Mouse (Mus musculus): Measurements from ENCODE around the gene Foxo3. TPM values are rescaled to one million over a fixed set of nuclear protein-coding genes. Genes with fewer than 3 reads are reported as not detected.

Foxo3 gene
- polyA plus RNA-seq, 1 experiment from 2014 or later = 3.8 TPM

- peaks cover 38% of the 10 kb centered on the region for H3K4me1 ChIP-seq
- DNase-seq (ENCODE audit: low spot score) = peak; percentile 68
- no peaks in the 10 kb centered on the region for H3K27me3 ChIP-seq (ENCODE audit: low read depth, poor library complexity, severe bottlenecking)
- H3K27ac ChIP-seq = peak overlapping the region; percentile 70
- H3K4me3 ChIP-seq = no peak overlapping the region
- WGBS = 6% methylated on average over 5 of the region's 5 CpGs
- no peaks in the 10 kb centered on the region for H3K9me3 ChIP-seq (replicated peaks)
- no peaks in the 10 kb centered on the region for H3K36me3 ChIP-seq
Observed at GRCm38 (mm10) chr10:42170889-42171347, 105.6 kb downstream of the Foxo3 start.

DNA sequence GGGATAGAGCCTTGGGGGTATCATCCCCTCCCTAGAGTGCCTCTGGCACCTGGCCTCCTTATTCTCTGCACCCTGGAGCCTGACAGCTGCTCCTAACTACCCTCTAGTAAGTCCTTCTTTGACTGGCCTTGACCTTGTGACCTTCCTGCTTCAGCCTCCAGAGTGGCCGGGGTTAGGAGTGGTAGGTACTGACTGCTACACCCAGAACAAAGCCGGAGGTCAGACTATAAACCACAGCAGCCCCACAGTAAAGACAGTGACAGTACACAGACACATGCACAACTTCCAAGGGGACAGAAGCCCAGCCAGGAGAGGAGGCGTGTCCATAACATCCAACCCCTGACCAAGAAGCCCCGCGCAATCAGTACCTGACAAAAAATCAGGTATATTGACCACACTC, 106.4 kb downstream of the Foxo3 start:
- H3K27ac ChIP-seq = peak overlapping the region; percentile 70
- H3K4me3 ChIP-seq = no peak overlapping the region
- WGBS = 47% methylated on average over 5 of the region's 5 CpGs
- H3K27me3 ChIP-seq (ENCODE audit: low read depth, poor library complexity, severe bottlenecking) = no peaks in the 10 kb centered on the region
- H3K4me1 ChIP-seq = peaks cover 38% of the 10 kb centered on the region
- no peaks in the 10 kb centered on the region for H3K36me3 ChIP-seq
- no peak for DNase-seq (ENCODE audit: low spot score)
- no peaks in the 10 kb centered on the region for H3K9me3 ChIP-seq (replicated peaks)

DNA sequence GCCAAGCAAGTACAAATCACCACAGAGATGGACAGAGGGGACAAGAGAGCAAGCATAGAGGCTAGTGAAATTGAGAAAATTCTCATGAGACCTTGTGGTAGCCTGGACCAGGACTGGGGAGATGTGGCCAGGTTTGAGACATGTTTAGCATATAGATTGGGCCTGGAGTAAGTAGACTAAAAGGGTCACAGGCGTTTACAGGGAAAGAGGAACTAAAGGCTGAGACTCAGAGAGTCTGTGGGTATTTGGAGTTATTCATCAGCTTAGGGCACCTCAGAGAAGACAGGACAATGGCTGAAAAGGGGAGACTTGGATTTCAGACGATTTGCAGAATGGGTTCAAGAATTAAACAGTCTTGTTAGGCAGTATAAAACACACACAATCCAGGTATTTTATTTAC, 121.8 kb downstream of the Foxo3 start:
- Histone ChIP-seq H3K27me3 (ENCODE audit: low read depth, poor library complexity, severe bottlenecking) (no peaks in the 10 kb centered on the region), H3K36me3 (no peaks in the 10 kb centered on the region), H3K4me3 (no peak overlapping the region), H3K4me1 (peaks cover 12% of the 10 kb centered on the region), H3K27ac (no peak overlapping the region), H3K9me3 (replicated peaks) (no peaks in the 10 kb centered on the region)
- 88% methylated on average over 2 of the region's 2 CpGs for WGBS
- DNase-seq (ENCODE audit: low spot score) = no peak

DNA sequence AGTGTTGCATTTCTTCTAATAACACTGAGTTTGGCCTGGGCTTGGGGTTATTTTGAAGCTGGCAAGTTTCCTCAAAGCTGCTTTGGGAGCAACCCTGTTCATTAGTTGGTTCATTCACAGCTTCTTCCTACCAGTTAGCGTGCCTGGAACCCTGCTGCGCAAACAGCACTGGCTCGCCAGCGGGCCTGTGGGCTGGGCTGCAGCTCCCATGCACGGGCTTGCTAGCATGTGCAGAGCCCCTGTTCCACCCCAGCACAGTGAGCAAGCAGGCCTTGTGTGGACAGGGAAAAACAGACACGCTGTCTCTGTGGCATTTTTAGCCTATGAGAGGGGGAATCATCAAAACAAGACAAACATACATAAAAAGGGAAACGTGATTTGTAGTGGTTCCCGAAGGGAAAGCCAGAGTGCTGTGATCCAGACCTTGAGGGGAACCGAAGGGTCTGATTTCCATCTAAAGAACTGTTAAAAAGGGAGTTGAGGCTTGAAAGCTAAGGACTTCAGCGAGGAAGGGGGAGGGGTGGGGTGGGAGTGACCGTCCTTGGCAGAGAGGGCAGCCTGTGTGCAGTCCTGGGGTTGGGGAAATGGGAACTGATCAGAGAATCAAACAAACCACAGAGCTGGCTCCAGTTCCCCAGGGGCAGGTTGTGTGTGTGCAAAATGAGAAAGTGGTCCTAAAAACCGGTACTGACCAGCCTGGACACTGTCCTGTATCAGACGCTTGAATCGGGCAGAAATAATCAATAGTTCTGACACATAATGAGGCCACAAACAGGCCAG, 123.9 kb downstream of the Foxo3 start:
- H3K36me3 ChIP-seq = no peaks in the 10 kb centered on the region
- H3K4me3 ChIP-seq = no peak overlapping the region
- WGBS = 44% methylated on average over 14 of the region's 14 CpGs
- H3K9me3 ChIP-seq (replicated peaks) = no peaks in the 10 kb centered on the region
- H3K27me3 ChIP-seq (ENCODE audit: low read depth, poor library complexity, severe bottlenecking) = no peaks in the 10 kb centered on the region
- peak overlapping the region; percentile 77 for H3K27ac ChIP-seq
- peaks cover 12% of the 10 kb centered on the region for H3K4me1 ChIP-seq
- peak; percentile 38 for DNase-seq (ENCODE audit: low spot score)

DNA sequence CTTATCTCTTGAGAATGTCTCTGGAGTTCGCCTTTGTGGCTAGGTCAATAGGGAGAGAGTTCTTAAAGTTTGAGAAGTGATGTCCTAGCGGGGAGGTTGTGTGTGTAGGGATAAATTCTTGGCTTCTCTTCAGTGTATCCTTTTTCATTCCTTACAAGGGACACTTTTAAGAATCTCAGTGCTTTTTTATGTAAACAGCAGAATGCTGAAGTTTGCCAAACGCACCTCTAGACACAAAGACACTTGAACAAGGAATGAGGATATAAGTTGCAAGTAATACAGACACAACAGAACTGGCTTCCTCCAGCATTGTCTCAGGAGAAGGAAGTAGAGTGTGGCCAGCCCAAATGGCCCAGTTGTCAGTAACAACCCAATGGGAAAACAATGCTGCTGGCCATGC, 126.8 kb downstream of the Foxo3 start:
- Histone ChIP-seq H3K4me1 (peaks cover 14% of the 10 kb centered on the region), H3K27me3 (ENCODE audit: low read depth, poor library complexity, severe bottlenecking) (no peaks in the 10 kb centered on the region), H3K9me3 (replicated peaks) (no peaks in the 10 kb centered on the region), H3K27ac (no peak overlapping the region), H3K4me3 (no peak overlapping the region), H3K36me3 (no peaks in the 10 kb centered on the region)
- 92% methylated on average over 3 of the region's 3 CpGs for WGBS
- no peak for DNase-seq (ENCODE audit: low spot score)

GRCm38 (mm10) chr10:42148326-42148725, 128.2 kb downstream of the Foxo3 start:
- no peaks in the 10 kb centered on the region for H3K27me3 ChIP-seq (ENCODE audit: low read depth, poor library complexity, severe bottlenecking)
- H3K9me3 ChIP-seq (replicated peaks) = no peaks in the 10 kb centered on the region
- 74% methylated on average over 3 of the region's 3 CpGs for WGBS
- no peak overlapping the region for H3K4me3 ChIP-seq
- H3K27ac ChIP-seq = no peak overlapping the region
- H3K36me3 ChIP-seq = no peaks in the 10 kb centered on the region
- no peak for DNase-seq (ENCODE audit: low spot score)
- H3K4me1 ChIP-seq = peaks cover 16% of the 10 kb centered on the region

DNA sequence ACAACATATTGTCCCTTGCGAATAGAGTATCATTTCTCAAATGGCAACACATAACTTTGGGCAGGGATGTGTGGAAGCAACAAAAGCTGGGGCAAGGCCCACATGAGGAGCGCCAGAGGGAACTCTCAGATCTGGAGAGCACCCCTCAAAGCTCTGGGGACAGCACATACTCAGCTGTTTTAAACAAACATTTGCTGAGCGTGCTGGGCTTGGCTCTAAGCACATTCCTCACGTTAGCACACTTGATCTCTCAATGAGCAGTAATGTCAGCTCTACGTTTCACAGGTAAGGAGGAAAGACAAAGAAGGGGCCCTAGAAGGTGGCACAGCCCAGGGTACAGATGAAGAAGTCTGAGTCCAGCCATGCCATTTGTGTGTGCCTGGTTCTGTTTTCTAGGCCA, 131.3 kb downstream of the Foxo3 start:
- no peak overlapping the region for H3K4me3 ChIP-seq
- no peak overlapping the region; the same call in 1 of the 2 replicates for H3K27ac ChIP-seq
- no peak for DNase-seq (ENCODE audit: low spot score)
- H3K27me3 ChIP-seq (ENCODE audit: low read depth, poor library complexity, severe bottlenecking) = no peaks in the 10 kb centered on the region
- peaks cover 4% of the 10 kb centered on the region; the same call in 1 of the 2 replicates for H3K4me1 ChIP-seq
- 75% methylated on average over 5 of the region's 5 CpGs for WGBS
- no peaks in the 10 kb centered on the region for H3K36me3 ChIP-seq
- H3K9me3 ChIP-seq (replicated peaks) = no peaks in the 10 kb centered on the region

DNA sequence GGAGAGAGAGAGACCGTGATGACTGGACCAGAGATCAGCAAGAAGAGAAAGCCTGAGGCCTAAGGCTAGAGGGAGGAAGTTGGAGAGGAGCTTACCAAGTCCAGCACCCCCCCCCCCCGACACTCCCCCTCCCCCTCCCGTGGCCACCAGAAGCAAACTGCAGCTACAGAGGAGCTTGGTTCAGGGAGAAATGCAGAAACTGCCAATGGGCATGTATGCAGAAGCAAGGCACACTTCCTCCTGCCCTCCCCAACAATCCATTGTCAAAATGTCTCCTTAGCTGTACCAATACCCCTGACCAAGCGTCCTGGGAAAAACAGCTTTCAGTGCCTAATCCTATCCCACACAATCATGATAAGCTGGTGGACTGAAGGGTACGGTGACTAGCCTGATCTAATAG, 131.8 kb downstream of the Foxo3 start:
- H3K9me3 ChIP-seq (replicated peaks) = no peaks in the 10 kb centered on the region
- H3K4me3 ChIP-seq = no peak overlapping the region
- H3K27ac ChIP-seq = peak overlapping the region; percentile 30; the same call in 1 of the 2 replicates
- peaks cover 4% of the 10 kb centered on the region; the same call in 1 of the 2 replicates for H3K4me1 ChIP-seq
- no peak for DNase-seq (ENCODE audit: low spot score)
- H3K27me3 ChIP-seq (ENCODE audit: low read depth, poor library complexity, severe bottlenecking) = no peaks in the 10 kb centered on the region
- H3K36me3 ChIP-seq = no peaks in the 10 kb centered on the region
- WGBS = 81% methylated on average over 4 of the region's 5 CpGs

- no peak for DNase-seq (ENCODE audit: low spot score)
- WGBS = 56% methylated on average over 2 of the region's 2 CpGs
- Histone ChIP-seq H3K27me3 (ENCODE audit: low read depth, poor library complexity, severe bottlenecking) (no peaks in the 10 kb centered on the region), H3K36me3 (no peaks in the 10 kb centered on the region), H3K4me1 (peaks cover 4% of the 10 kb centered on the region; the same call in 1 of the 2 replicates), H3K27ac (no peak overlapping the region), H3K9me3 (replicated peaks) (no peaks in the 10 kb centered on the region), H3K4me3 (no peak overlapping the region)
Observed at GRCm38 (mm10) chr10:42144176-42144575, 132.4 kb downstream of the Foxo3 start.

DNA sequence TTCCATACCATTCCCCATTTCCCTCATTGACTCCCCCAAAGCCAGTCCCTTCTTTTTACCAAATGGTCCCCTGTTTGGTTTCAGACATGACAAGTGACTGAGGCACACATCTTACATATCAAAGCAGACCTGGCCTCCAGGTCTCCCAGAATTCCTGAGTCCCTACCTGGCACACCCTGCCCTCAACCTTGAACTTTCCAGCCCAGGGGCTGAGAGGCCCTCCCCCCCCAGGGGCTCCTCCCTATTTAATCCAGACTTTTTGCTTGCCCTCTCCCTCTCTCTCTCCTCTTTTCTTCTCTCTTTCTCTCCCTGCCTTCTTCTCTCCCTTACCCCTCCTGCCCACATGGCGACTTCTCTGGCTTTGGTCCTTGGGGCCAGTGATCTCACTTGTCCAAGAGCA, 133.8 kb downstream of the Foxo3 start:
- WGBS = 76% methylated on average over 1 of the region's 1 CpGs

DNA sequence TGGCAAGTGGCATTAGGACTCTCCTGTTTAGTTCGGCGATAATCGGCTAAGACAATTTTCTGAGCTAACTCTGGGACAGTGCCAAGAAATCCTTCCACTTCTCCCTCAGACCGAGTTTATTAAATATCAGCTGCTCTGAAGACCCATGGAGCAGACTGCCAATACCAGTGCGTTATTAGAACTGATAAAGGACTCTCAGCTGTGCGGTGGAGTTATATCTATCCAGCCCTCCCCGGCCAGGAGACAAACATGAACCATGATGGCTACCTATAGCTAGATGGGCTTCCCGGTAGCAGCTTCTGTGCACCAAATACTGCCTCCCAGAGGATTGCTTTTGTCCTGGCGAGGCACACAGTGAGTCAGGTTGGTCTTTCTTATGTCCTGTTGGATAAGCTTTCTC, 134.5 kb downstream of the Foxo3 start:
- peaks cover 4% of the 10 kb centered on the region; the same call in 1 of the 2 replicates for H3K4me1 ChIP-seq
- no peaks in the 10 kb centered on the region for H3K9me3 ChIP-seq (replicated peaks)
- WGBS = 90% methylated on average over 9 of the region's 9 CpGs
- no peaks in the 10 kb centered on the region for H3K36me3 ChIP-seq
- DNase-seq (ENCODE audit: low spot score) = no peak
- H3K27me3 ChIP-seq (ENCODE audit: low read depth, poor library complexity, severe bottlenecking) = no peaks in the 10 kb centered on the region
- no peak overlapping the region for H3K4me3 ChIP-seq
- H3K27ac ChIP-seq = no peak overlapping the region

More for the DNA sequence above, 133.8 kb downstream of the Foxo3 start:
- Histone ChIP-seq H3K36me3 (no peaks in the 10 kb centered on the region), H3K9me3 (replicated peaks) (no peaks in the 10 kb centered on the region), H3K4me1 (peaks cover 4% of the 10 kb centered on the region; the same call in 1 of the 2 replicates), H3K4me3 (no peak overlapping the region), H3K27ac (no peak overlapping the region), H3K27me3 (ENCODE audit: low read depth, poor library complexity, severe bottlenecking) (no peaks in the 10 kb centered on the region)
- DNase-seq (ENCODE audit: low spot score) = no peak

DNA sequence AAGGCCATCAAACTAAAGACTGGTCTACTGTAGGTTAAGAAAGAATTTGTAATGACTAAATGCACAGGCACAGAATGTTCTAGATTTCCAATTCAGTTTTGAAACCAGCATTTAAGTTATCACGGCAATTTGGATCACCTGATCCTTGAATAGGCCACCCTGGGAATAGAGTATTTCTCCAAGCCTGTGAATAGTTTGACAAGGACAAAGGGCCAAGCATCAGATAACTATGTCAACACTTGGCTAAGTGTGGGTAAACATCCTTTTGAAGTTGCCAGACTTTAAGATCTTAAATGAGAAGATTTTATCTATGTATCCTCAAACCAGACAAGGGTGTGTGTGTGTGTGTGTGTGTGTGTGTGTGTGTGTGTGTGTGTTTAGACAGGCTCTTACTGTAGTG, 136.8 kb downstream of the Foxo3 start:
- Histone ChIP-seq H3K36me3 (no peaks in the 10 kb centered on the region), H3K27me3 (ENCODE audit: low read depth, poor library complexity, severe bottlenecking) (no peaks in the 10 kb centered on the region), H3K4me3 (no peak overlapping the region), H3K27ac (no peak overlapping the region), H3K9me3 (replicated peaks) (no peaks in the 10 kb centered on the region), H3K4me1 (peaks cover 12% of the 10 kb centered on the region)
- no peak for DNase-seq (ENCODE audit: low spot score)
- WGBS = 87% methylated on average over 1 of the region's 1 CpGs

- Histone ChIP-seq H3K36me3 (no peaks in the 10 kb centered on the region), H3K27ac (0 out of 2 replicates have a peak overlapping the region, but pooled peaks have one; percentile 51), H3K4me3 (no peak overlapping the region), H3K4me1 (peaks cover 15% of the 10 kb centered on the region), H3K9me3 (replicated peaks) (no peaks in the 10 kb centered on the region), H3K27me3 (ENCODE audit: low read depth, poor library complexity, severe bottlenecking) (no peaks in the 10 kb centered on the region)
- WGBS = 63% methylated on average over 14 of the region's 14 CpGs
- DNase-seq (ENCODE audit: low spot score) = no peak
Observed at GRCm38 (mm10) chr10:42134759-42135702, 141.5 kb downstream of the Foxo3 start.
